Mouse (Mus musculus) embryonic fibroblast, embryonic 13.5 days (primary cell): ENCODE measurements around the gene Exoc4.

Experiments used
- CTCF ChIP-seq: IDR thresholded peaks from 2 replicates; pipeline ENCODE4 v1.5.1; 2011; ENCODE audit warnings: mild to moderate bottlenecking, control low read depth, low read length, moderate library complexity, borderline replicate concordance; ENCODE audit not compliant: insufficient read depth
- POLR2A ChIP-seq: IDR thresholded peaks from 2 replicates; pipeline ENCODE4 v1.6.1; 2011; ENCODE audit warnings: low read depth, mild to moderate bottlenecking, control low read depth, low read length, moderate library complexity

DNA sequence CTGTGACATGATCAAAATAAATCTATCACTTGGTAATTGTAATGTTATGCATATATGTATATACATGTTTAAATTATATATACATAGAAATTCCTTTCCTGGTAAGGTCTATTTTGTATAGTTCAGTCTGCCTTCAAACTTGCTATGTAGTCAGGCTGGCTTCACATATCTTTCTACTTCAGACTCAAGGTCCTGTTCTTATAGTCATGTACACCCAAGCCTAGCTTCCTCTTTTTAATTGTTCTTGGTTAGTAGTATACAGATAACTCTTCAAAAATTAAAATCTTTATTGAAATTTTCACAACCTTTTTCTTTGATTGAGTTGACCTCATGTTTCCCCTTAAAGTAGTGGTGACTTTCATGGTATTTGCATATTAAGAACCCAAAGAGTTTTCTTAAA, 176.1 kb downstream of the Exoc4 start:
- TF ChIP-seq CTCF, result no peak
- TF ChIP-seq POLR2A, result no peak
